Mouse (Mus musculus): ENCODE results near the gene Ttf1.
A peak's percentile ranks its signal among the peaks of the same experiment; 100 is the strongest.

Ttf1 gene

GRCm38 (mm10) chr2:29124936-29125701 lies 65.1 kb downstream of the Ttf1 start:
- peak; percentile 100 for DNase-seq (ENCODE audit: extremely low spot score)

- no peak for DNase-seq (ENCODE audit: extremely low spot score)
Observed at GRCm38 (mm10) chr2:29130118-29130899, 70.2 kb downstream of the Ttf1 start.

DNA sequence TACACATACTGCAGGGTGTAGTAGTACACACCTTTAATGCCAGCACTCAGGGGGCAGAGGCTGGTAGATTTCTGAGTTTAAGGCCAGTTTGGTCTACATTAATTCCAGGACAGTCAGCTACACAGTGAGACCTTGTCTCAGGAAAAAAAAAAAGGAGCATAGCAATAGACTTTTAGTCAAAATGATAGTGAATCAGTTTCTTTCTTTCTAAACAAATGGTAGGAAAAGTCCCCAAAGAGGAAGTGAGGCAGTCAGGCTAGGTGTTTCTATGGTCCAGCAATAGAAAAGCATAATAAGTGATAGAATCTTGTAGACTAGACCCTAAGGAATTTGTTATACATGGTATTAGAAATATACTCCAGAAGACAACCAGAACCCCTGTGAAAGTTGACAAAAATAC lies 75.1 kb downstream of the Ttf1 start:
- DNase-seq (ENCODE audit: extremely low spot score) = no peak

All from embryo, embryonic 9.5 days (tissue).